Mouse (Mus musculus) CH12.LX (cell line): ENCODE data around the gene Cdkn1b.

Experiments used
- CTCF ChIP-seq, 2 experiments: IDR thresholded peaks in 1 of 2; conservative IDR thresholded peaks in 1 of 2; 2 replicates each; pipeline ENCODE4 v1.5.1; 2011 to 2012; ENCODE audit warnings: low read depth in 2 of 2, low read length in 2 of 2, improper control_type of control experiment in 1 of 2, inconsistent platforms in 1 of 2, mild to moderate bottlenecking in 1 of 2, moderate library complexity in 1 of 2
- E2F4 ChIP-seq: IDR thresholded peaks from 2 replicates; pipeline ENCODE4 v1.6.1; 2011; ENCODE audit warnings: low read depth, low read length, improper control_type of control experiment; ENCODE audit not compliant: insufficient replicate concordance
- EP300 ChIP-seq: IDR thresholded peaks from 2 replicates; pipeline ENCODE4 v1.6.1; 2011; ENCODE audit warnings: low read length, improper control_type of control experiment
- HCFC1 ChIP-seq: IDR thresholded peaks from 2 replicates; pipeline ENCODE4 v1.6.1; 2012; ENCODE audit warnings: low read depth, mild to moderate bottlenecking, inconsistent platforms, low read length, improper control_type of control experiment
- JUND ChIP-seq: conservative IDR thresholded peaks from 2 replicates; pipeline ENCODE4 v1.6.1; 2011; ENCODE audit warnings: low read depth, low read length, improper control_type of control experiment
- MAX ChIP-seq: IDR thresholded peaks from 2 replicates; pipeline ENCODE4 v1.6.1; 2011; ENCODE audit warnings: low read length, improper control_type of control experiment
- MXI1 ChIP-seq: IDR thresholded peaks from 2 replicates; pipeline ENCODE4 v1.6.1; 2011; ENCODE audit warnings: mild to moderate bottlenecking, low read depth, low read length, improper control_type of control experiment
- POLR2A ChIP-seq: IDR thresholded peaks from 2 replicates; pipeline ENCODE4 v1.6.1; 2011; ENCODE audit warnings: low read depth, mild to moderate bottlenecking, improper control_type of control experiment, low read length
- RAD21 ChIP-seq: IDR thresholded peaks from 2 replicates; pipeline ENCODE4 v1.6.1; 2011; ENCODE audit warnings: low read depth, mild to moderate bottlenecking, low read length, improper control_type of control experiment, moderate library complexity
- USF2 ChIP-seq: conservative IDR thresholded peaks from 2 replicates; pipeline ENCODE4 v1.6.1; 2011; ENCODE audit warnings: low read depth, low read length, improper control_type of control experiment
- ZMIZ1 ChIP-seq: IDR thresholded peaks from 2 replicates; pipeline ENCODE4 v1.6.1; 2012; ENCODE audit warnings: low read depth, mild to moderate bottlenecking, inconsistent platforms, low read length, improper control_type of control experiment
- ZNF384 ChIP-seq: IDR thresholded peaks from 2 replicates; pipeline ENCODE4 v1.6.1; 2012; ENCODE audit warnings: low read depth, low read length, improper control_type of control experiment, inconsistent platforms

DNA sequence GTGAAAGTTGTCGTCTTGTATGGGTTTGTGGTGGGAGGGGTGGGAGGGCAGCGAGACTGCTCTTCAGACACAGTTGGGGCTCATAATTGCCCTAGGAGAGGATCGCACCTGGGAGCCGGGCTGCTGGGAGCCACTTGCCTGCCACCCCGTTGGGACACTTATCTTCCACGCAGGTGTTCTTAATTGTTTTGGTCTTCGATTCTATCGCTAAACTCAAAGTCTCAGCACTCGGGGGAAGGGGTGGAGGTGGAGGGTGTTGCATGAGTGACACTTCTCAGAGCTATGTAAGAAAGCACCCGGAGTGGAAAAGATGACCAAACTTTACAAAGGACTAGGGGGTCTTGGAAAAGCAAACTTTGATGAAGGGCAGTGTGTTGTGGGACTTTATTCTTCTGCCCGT is 3.6 kb upstream of the Cdkn1b start:
- TF ChIP-seq CTCF (conservative IDR thresholded peaks at IDR 0.05 in 1 of 2, IDR thresholded peaks at IDR 0.05 in 1 of 2; ENCODE audit: low read depth in 2 of 2, low read length in 2 of 2) (no peak), RAD21 (no peak), MAX (no peak), USF2 (no peak), ZMIZ1 (no peak), E2F4 (no peak), POLR2A (no peak), ZNF384 (no peak), JUND (no peak), MXI1 (no peak), HCFC1 (no peak), EP300 (no peak)
